Mouse (Mus musculus): Measurements from ENCODE around the gene Mbnl1. TPM values are rescaled to one million over a fixed set of nuclear protein-coding genes. Genes with fewer than 3 reads are reported as not detected.

Gene Mbnl1
- polyA plus RNA-seq, 1 experiment from 2014 or later: 83.6 TPM

- 80% methylated on average over 2 of the region's 2 CpGs for WGBS
- Histone ChIP-seq H3K4me1 (ENCODE audit: insufficient read depth, low read length) (no peaks in the 10 kb centered on the region), H3K9me3 (ENCODE audit: low read length) (no peaks in the 10 kb centered on the region), H3K4me3 (ENCODE audit: low read length) (no peak overlapping the region), H3K9ac (replicated peaks; ENCODE audit: low read length) (no peak overlapping the region), H3K27me3 (ENCODE audit: insufficient read depth, low read length) (no peaks in the 10 kb centered on the region), H3K27ac (ENCODE audit: low read length) (no peak overlapping the region), H3K36me3 (ENCODE audit: insufficient read depth, low read length) (no peaks in the 10 kb centered on the region), H3K4me2 (replicated peaks; ENCODE audit: low read depth, low read length) (no peak overlapping the region)
- ATAC-seq (ENCODE audit: low FRiP score, low TSS enrichment): no peak
These were observed 64.4 kb downstream of the Mbnl1 start for GRCm38 (mm10) chr3:60537063-60537462.

GRCm38 (mm10) chr3:60538214-60538971, 65.8 kb downstream of the Mbnl1 start:
- 78% methylated on average over 3 of the region's 3 CpGs for WGBS
- no peak overlapping the region for H3K4me3 ChIP-seq (ENCODE audit: low read length)
- no peaks in the 10 kb centered on the region for H3K36me3 ChIP-seq (ENCODE audit: insufficient read depth, low read length)
- H3K27ac ChIP-seq (ENCODE audit: low read length): no peak overlapping the region
- ATAC-seq (ENCODE audit: low FRiP score, low TSS enrichment): no peak
- H3K4me2 ChIP-seq (replicated peaks; ENCODE audit: low read depth, low read length): no peak overlapping the region
- H3K9me3 ChIP-seq (ENCODE audit: low read length): no peaks in the 10 kb centered on the region
- H3K9ac ChIP-seq (replicated peaks; ENCODE audit: low read length): no peak overlapping the region
- H3K4me1 ChIP-seq (ENCODE audit: insufficient read depth, low read length): no peaks in the 10 kb centered on the region
- H3K27me3 ChIP-seq (ENCODE audit: insufficient read depth, low read length): no peaks in the 10 kb centered on the region

- H3K4me2 ChIP-seq (replicated peaks; ENCODE audit: low read depth, low read length): no peak overlapping the region
- no peaks in the 10 kb centered on the region for H3K36me3 ChIP-seq (ENCODE audit: insufficient read depth, low read length)
- ATAC-seq (ENCODE audit: low FRiP score, low TSS enrichment): no peak
- WGBS: 79% methylated on average over 4 of the region's 4 CpGs
- H3K9ac ChIP-seq (replicated peaks; ENCODE audit: low read length): no peak overlapping the region
- H3K4me3 ChIP-seq (ENCODE audit: low read length): no peak overlapping the region
- no peaks in the 10 kb centered on the region for H3K4me1 ChIP-seq (ENCODE audit: insufficient read depth, low read length)
- no peak overlapping the region for H3K27ac ChIP-seq (ENCODE audit: low read length)
- H3K9me3 ChIP-seq (ENCODE audit: low read length): no peaks in the 10 kb centered on the region
- H3K27me3 ChIP-seq (ENCODE audit: insufficient read depth, low read length): no peaks in the 10 kb centered on the region
These were observed 68.5 kb downstream of the Mbnl1 start for GRCm38 (mm10) chr3:60541121-60541520.

- Histone ChIP-seq H3K4me1 (ENCODE audit: insufficient read depth, low read length) (0 out of 2 replicates have a peak, but pooled peaks cover 2% of the 10 kb centered on the region), H3K9me3 (ENCODE audit: low read length) (no peaks in the 10 kb centered on the region), H3K36me3 (ENCODE audit: insufficient read depth, low read length) (no peaks in the 10 kb centered on the region), H3K27ac (ENCODE audit: low read length) (no peak overlapping the region), H3K9ac (replicated peaks; ENCODE audit: low read length) (no peak overlapping the region), H3K27me3 (ENCODE audit: insufficient read depth, low read length) (no peaks in the 10 kb centered on the region), H3K4me2 (replicated peaks; ENCODE audit: low read depth, low read length) (no peak overlapping the region), H3K4me3 (ENCODE audit: low read length) (no peak overlapping the region)
- ATAC-seq (ENCODE audit: low FRiP score, low TSS enrichment): no peak
- 54% methylated on average over 9 of the region's 9 CpGs for WGBS
These were observed 73.6 kb downstream of the Mbnl1 start for GRCm38 (mm10) chr3:60546196-60546595.

- H3K36me3 ChIP-seq (ENCODE audit: insufficient read depth, low read length): no peaks in the 10 kb centered on the region
- no peak overlapping the region for H3K9ac ChIP-seq (replicated peaks; ENCODE audit: low read length)
- no peak overlapping the region for H3K4me2 ChIP-seq (replicated peaks; ENCODE audit: low read depth, low read length)
- no peaks in the 10 kb centered on the region for H3K27me3 ChIP-seq (ENCODE audit: insufficient read depth, low read length)
- no peak overlapping the region for H3K4me3 ChIP-seq (ENCODE audit: low read length)
- WGBS: 97% methylated on average over 4 of the region's 4 CpGs
- no peak overlapping the region for H3K27ac ChIP-seq (ENCODE audit: low read length)
- no peak for ATAC-seq (ENCODE audit: low FRiP score, low TSS enrichment)
- H3K9me3 ChIP-seq (ENCODE audit: low read length): no peaks in the 10 kb centered on the region
- H3K4me1 ChIP-seq (ENCODE audit: insufficient read depth, low read length): 0 out of 2 replicates have a peak, but pooled peaks cover 2% of the 10 kb centered on the region
These were observed 74.3 kb downstream of the Mbnl1 start for GRCm38 (mm10) chr3:60546904-60547303.

GRCm38 (mm10) chr3:60550492-60550891, 77.9 kb downstream of the Mbnl1 start:
- 64% methylated on average over 5 of the region's 5 CpGs for WGBS

GRCm38 (mm10) chr3:60551650-60552049, 79.0 kb downstream of the Mbnl1 start:
- Histone ChIP-seq H3K36me3 (ENCODE audit: insufficient read depth, low read length) (no peaks in the 10 kb centered on the region), H3K9ac (replicated peaks; ENCODE audit: low read length) (no peak overlapping the region), H3K4me2 (replicated peaks; ENCODE audit: low read depth, low read length) (no peak overlapping the region), H3K4me1 (ENCODE audit: insufficient read depth, low read length) (0 out of 2 replicates have a peak, but pooled peaks cover 2% of the 10 kb centered on the region), H3K9me3 (ENCODE audit: low read length) (no peaks in the 10 kb centered on the region), H3K4me3 (ENCODE audit: low read length) (no peak overlapping the region), H3K27ac (ENCODE audit: low read length) (no peak overlapping the region), H3K27me3 (ENCODE audit: insufficient read depth, low read length) (no peaks in the 10 kb centered on the region)
- no peak for ATAC-seq (ENCODE audit: low FRiP score, low TSS enrichment)
- WGBS: 74% methylated on average over 3 of the region's 3 CpGs

More at GRCm38 (mm10) chr3:60550492-60550891, 77.9 kb downstream of the Mbnl1 start:
- Histone ChIP-seq H3K27ac (ENCODE audit: low read length) (no peak overlapping the region), H3K36me3 (ENCODE audit: insufficient read depth, low read length) (no peaks in the 10 kb centered on the region), H3K9me3 (ENCODE audit: low read length) (no peaks in the 10 kb centered on the region), H3K4me2 (replicated peaks; ENCODE audit: low read depth, low read length) (no peak overlapping the region), H3K27me3 (ENCODE audit: insufficient read depth, low read length) (no peaks in the 10 kb centered on the region), H3K4me1 (ENCODE audit: insufficient read depth, low read length) (0 out of 2 replicates have a peak, but pooled peaks cover 2% of the 10 kb centered on the region), H3K4me3 (ENCODE audit: low read length) (no peak overlapping the region), H3K9ac (replicated peaks; ENCODE audit: low read length) (no peak overlapping the region)
- ATAC-seq (ENCODE audit: low FRiP score, low TSS enrichment): no peak

- 79% methylated on average over 3 of the region's 3 CpGs for WGBS
- Histone ChIP-seq H3K4me3 (ENCODE audit: low read length) (no peak overlapping the region), H3K9me3 (ENCODE audit: low read length) (no peaks in the 10 kb centered on the region), H3K27me3 (ENCODE audit: insufficient read depth, low read length) (no peaks in the 10 kb centered on the region), H3K36me3 (ENCODE audit: insufficient read depth, low read length) (no peaks in the 10 kb centered on the region), H3K9ac (replicated peaks; ENCODE audit: low read length) (no peak overlapping the region), H3K4me2 (replicated peaks; ENCODE audit: low read depth, low read length) (no peak overlapping the region), H3K4me1 (ENCODE audit: insufficient read depth, low read length) (0 out of 2 replicates have a peak, but pooled peaks cover 2% of the 10 kb centered on the region), H3K27ac (ENCODE audit: low read length) (no peak overlapping the region)
- no peak for ATAC-seq (ENCODE audit: low FRiP score, low TSS enrichment)
These were observed 80.4 kb downstream of the Mbnl1 start for GRCm38 (mm10) chr3:60553011-60553410.

- WGBS: 78% methylated on average over 3 of the region's 3 CpGs
- Histone ChIP-seq H3K27me3 (ENCODE audit: insufficient read depth, low read length) (no peaks in the 10 kb centered on the region), H3K27ac (ENCODE audit: low read length) (no peak overlapping the region), H3K36me3 (ENCODE audit: insufficient read depth, low read length) (no peaks in the 10 kb centered on the region), H3K9me3 (ENCODE audit: low read length) (no peaks in the 10 kb centered on the region), H3K4me3 (ENCODE audit: low read length) (no peak overlapping the region), H3K9ac (replicated peaks; ENCODE audit: low read length) (no peak overlapping the region), H3K4me2 (replicated peaks; ENCODE audit: low read depth, low read length) (no peak overlapping the region), H3K4me1 (ENCODE audit: insufficient read depth, low read length) (peaks cover 9% of the 10 kb centered on the region)
- ATAC-seq (ENCODE audit: low FRiP score, low TSS enrichment): no peak
These were observed 84.0 kb downstream of the Mbnl1 start for GRCm38 (mm10) chr3:60556596-60556995.

- WGBS: 85% methylated on average over 7 of the region's 7 CpGs
- Histone ChIP-seq H3K4me3 (ENCODE audit: low read length) (no peak overlapping the region), H3K36me3 (ENCODE audit: insufficient read depth, low read length) (no peaks in the 10 kb centered on the region), H3K9me3 (ENCODE audit: low read length) (no peaks in the 10 kb centered on the region), H3K9ac (replicated peaks; ENCODE audit: low read length) (no peak overlapping the region), H3K27ac (ENCODE audit: low read length) (no peak overlapping the region), H3K4me1 (ENCODE audit: insufficient read depth, low read length) (peaks cover 9% of the 10 kb centered on the region), H3K4me2 (replicated peaks; ENCODE audit: low read depth, low read length) (no peak overlapping the region), H3K27me3 (ENCODE audit: insufficient read depth, low read length) (no peaks in the 10 kb centered on the region)
- ATAC-seq (ENCODE audit: low FRiP score, low TSS enrichment): no peak
These were observed 85.7 kb downstream of the Mbnl1 start for GRCm38 (mm10) chr3:60558252-60558862.

Measured in kidney, embryonic 16.5 days (tissue).